Mouse (Mus musculus): ENCODE data around the gene Foxp1. TPM values are rescaled to one million over a fixed set of nuclear protein-coding genes. Genes with fewer than 3 reads are reported as not detected.

The Foxp1 gene
- polyA plus RNA-seq, 1 experiment from 2014 or later = 52.4 TPM

- H3K27me3 ChIP-seq (ENCODE audit: control insufficient read depth, insufficient read depth, low read length) = no peaks in the 10 kb centered on the region
- WGBS = 67% methylated on average over 9 of the region's 9 CpGs
- no peaks in the 10 kb centered on the region for H3K4me1 ChIP-seq (ENCODE audit: control insufficient read depth, insufficient read depth, low read length)
- H3K4me3 ChIP-seq (ENCODE audit: low read depth, low read length) = no peak overlapping the region
- no peaks in the 10 kb centered on the region for H3K36me3 ChIP-seq (ENCODE audit: control insufficient read depth, insufficient read depth, low read length)
- no peak overlapping the region for H3K27ac ChIP-seq (ENCODE audit: low read depth, low read length)
- H3K9ac ChIP-seq (replicated peaks; ENCODE audit: low read depth, low read length) = no peak overlapping the region
- ATAC-seq (ENCODE audit: low read depth) = peak; percentile 68; the same call in 1 of the 2 replicates
- H3K4me2 ChIP-seq (ENCODE audit: low read depth, low read length) = no peak overlapping the region
- no peaks in the 10 kb centered on the region for H3K9me3 ChIP-seq (ENCODE audit: control insufficient read depth, low read length)
These were observed 13.3 kb downstream of the Foxp1 start for GRCm38 (mm10) chr6:99509189-99509592.

DNA sequence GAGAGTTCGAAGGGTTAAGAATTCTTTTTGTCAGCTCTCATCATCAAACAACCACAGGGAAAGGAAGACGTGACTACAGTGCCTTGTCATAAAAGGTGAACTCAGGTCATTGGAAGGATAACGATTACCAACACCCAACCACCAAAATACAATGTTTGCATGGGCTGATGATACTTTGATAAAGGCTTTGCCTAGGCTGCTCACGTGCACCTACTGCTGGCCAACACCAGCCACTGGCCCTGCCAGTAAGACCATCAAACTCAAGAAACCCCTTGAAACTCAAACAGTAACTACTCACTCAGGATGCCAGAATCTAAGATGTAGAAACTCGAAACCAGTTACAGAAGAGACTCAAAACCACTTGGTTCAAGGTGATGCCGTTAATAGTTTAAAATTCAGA is 15.7 kb downstream of the Foxp1 start:
- H3K9me3 ChIP-seq (ENCODE audit: control insufficient read depth, low read length) = no peaks in the 10 kb centered on the region
- H3K27me3 ChIP-seq (ENCODE audit: control insufficient read depth, insufficient read depth, low read length) = no peaks in the 10 kb centered on the region
- H3K4me2 ChIP-seq (ENCODE audit: low read depth, low read length) = no peak overlapping the region
- no peak overlapping the region for H3K27ac ChIP-seq (ENCODE audit: low read depth, low read length)
- no peak overlapping the region for H3K4me3 ChIP-seq (ENCODE audit: low read depth, low read length)
- 86% methylated on average over 6 of the region's 6 CpGs for WGBS
- ATAC-seq (ENCODE audit: low read depth) = no peak
- H3K4me1 ChIP-seq (ENCODE audit: control insufficient read depth, insufficient read depth, low read length) = no peaks in the 10 kb centered on the region
- H3K36me3 ChIP-seq (ENCODE audit: control insufficient read depth, insufficient read depth, low read length) = no peaks in the 10 kb centered on the region
- no peak overlapping the region for H3K9ac ChIP-seq (replicated peaks; ENCODE audit: low read depth, low read length)

DNA sequence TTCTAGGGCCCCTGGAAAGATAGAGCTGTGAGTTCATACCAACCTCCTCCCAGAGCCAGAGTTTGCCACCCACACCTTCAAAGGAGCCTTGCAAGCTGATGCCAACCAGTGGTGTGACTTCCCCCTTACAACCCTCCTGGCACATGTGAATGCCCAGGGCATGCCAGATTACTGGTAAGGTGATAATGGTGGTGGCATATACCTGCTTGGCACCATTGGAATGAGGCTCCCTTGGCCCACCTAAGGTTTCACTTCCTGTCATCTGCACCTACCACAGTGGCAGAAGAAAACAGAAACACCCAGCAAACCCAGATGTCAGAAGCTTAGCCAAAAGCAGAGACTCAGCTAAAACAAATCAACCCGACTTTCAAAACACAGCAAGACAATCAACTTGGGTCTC is 18.8 kb downstream of the Foxp1 start:
- Histone ChIP-seq H3K36me3 (ENCODE audit: control insufficient read depth, insufficient read depth, low read length) (no peaks in the 10 kb centered on the region), H3K27ac (ENCODE audit: low read depth, low read length) (no peak overlapping the region), H3K4me3 (ENCODE audit: low read depth, low read length) (no peak overlapping the region), H3K27me3 (ENCODE audit: control insufficient read depth, insufficient read depth, low read length) (no peaks in the 10 kb centered on the region), H3K9ac (replicated peaks; ENCODE audit: low read depth, low read length) (no peak overlapping the region), H3K4me1 (ENCODE audit: control insufficient read depth, insufficient read depth, low read length) (no peaks in the 10 kb centered on the region), H3K9me3 (ENCODE audit: control insufficient read depth, low read length) (no peaks in the 10 kb centered on the region), H3K4me2 (ENCODE audit: low read depth, low read length) (no peak overlapping the region)
- no peak for ATAC-seq (ENCODE audit: low read depth)
- WGBS = 90% methylated on average over 1 of the region's 1 CpGs

DNA sequence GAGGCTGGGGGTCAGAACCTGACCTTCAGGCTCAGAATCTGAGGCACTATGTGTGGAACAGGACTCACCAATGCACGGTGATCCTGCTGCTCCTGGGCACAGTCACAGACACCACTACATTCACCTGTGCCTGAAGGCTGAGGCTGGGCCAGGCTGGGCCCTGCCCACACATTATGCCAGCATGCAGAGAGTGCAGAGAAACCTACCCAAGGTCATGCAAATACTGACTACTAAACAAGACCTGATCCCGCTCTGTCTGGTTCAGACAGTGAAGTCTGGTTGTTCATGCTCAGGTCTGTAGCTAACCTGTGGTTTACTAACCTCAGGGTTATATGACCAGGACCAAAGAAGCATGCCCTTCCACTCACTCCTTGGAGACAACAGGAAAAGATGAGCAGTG is 19.8 kb downstream of the Foxp1 start:
- Histone ChIP-seq H3K4me1 (ENCODE audit: control insufficient read depth, insufficient read depth, low read length) (no peaks in the 10 kb centered on the region), H3K27me3 (ENCODE audit: control insufficient read depth, insufficient read depth, low read length) (no peaks in the 10 kb centered on the region), H3K36me3 (ENCODE audit: control insufficient read depth, insufficient read depth, low read length) (no peaks in the 10 kb centered on the region), H3K4me3 (ENCODE audit: low read depth, low read length) (no peak overlapping the region), H3K9ac (replicated peaks; ENCODE audit: low read depth, low read length) (no peak overlapping the region), H3K9me3 (ENCODE audit: control insufficient read depth, low read length) (no peaks in the 10 kb centered on the region), H3K4me2 (ENCODE audit: low read depth, low read length) (no peak overlapping the region), H3K27ac (ENCODE audit: low read depth, low read length) (no peak overlapping the region)
- no peak for ATAC-seq (ENCODE audit: low read depth)
- WGBS = 90% methylated on average over 2 of the region's 2 CpGs

DNA sequence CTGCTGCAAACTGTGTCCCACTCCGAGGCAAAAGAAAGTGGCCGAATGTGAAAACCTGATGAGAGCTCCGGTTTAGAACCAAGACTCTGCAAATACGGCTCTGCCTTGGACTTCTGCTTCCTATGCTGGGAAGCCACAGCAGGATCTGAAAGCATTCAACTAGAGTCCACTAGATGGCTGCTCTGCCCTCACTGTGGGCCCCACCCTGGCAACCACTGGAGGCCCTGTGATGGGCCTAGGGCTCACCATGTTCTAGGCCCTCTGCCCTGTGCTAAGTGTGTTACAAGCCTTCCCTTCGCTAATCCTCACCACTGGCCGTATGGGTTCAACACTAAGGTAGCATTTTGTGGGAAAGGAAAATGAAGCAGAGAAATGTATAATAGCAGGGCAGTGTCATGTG is 20.2 kb downstream of the Foxp1 start:
- no peak overlapping the region for H3K9ac ChIP-seq (replicated peaks; ENCODE audit: low read depth, low read length)
- H3K4me1 ChIP-seq (ENCODE audit: control insufficient read depth, insufficient read depth, low read length) = no peaks in the 10 kb centered on the region
- no peaks in the 10 kb centered on the region for H3K9me3 ChIP-seq (ENCODE audit: control insufficient read depth, low read length)
- no peak overlapping the region for H3K27ac ChIP-seq (ENCODE audit: low read depth, low read length)
- WGBS = 91% methylated on average over 6 of the region's 6 CpGs
- H3K27me3 ChIP-seq (ENCODE audit: control insufficient read depth, insufficient read depth, low read length) = no peaks in the 10 kb centered on the region
- no peak for ATAC-seq (ENCODE audit: low read depth)
- no peak overlapping the region for H3K4me2 ChIP-seq (ENCODE audit: low read depth, low read length)
- no peak overlapping the region for H3K4me3 ChIP-seq (ENCODE audit: low read depth, low read length)
- no peaks in the 10 kb centered on the region for H3K36me3 ChIP-seq (ENCODE audit: control insufficient read depth, insufficient read depth, low read length)

- no peak for ATAC-seq (ENCODE audit: low read depth)
- no peaks in the 10 kb centered on the region for H3K27me3 ChIP-seq (ENCODE audit: control insufficient read depth, insufficient read depth, low read length)
These were observed 21.8 kb downstream of the Foxp1 start for GRCm38 (mm10) chr6:99500570-99501270.

GRCm38 (mm10) chr6:99498082-99498481 is 24.4 kb downstream of the Foxp1 start:
- Histone ChIP-seq H3K9ac (replicated peaks; ENCODE audit: low read depth, low read length) (no peak overlapping the region), H3K9me3 (ENCODE audit: control insufficient read depth, low read length) (no peaks in the 10 kb centered on the region), H3K27ac (ENCODE audit: low read depth, low read length) (no peak overlapping the region), H3K4me3 (ENCODE audit: low read depth, low read length) (no peak overlapping the region), H3K4me2 (ENCODE audit: low read depth, low read length) (no peak overlapping the region), H3K36me3 (ENCODE audit: control insufficient read depth, insufficient read depth, low read length) (no peaks in the 10 kb centered on the region), H3K4me1 (ENCODE audit: control insufficient read depth, insufficient read depth, low read length) (no peaks in the 10 kb centered on the region), H3K27me3 (ENCODE audit: control insufficient read depth, insufficient read depth, low read length) (no peaks in the 10 kb centered on the region)
- ATAC-seq (ENCODE audit: low read depth) = no peak
- 86% methylated on average over 7 of the region's 7 CpGs for WGBS

More at GRCm38 (mm10) chr6:99500570-99501270, 21.8 kb downstream of the Foxp1 start:
- Histone ChIP-seq H3K27ac (ENCODE audit: low read depth, low read length) (no peak overlapping the region), H3K4me2 (ENCODE audit: low read depth, low read length) (no peak overlapping the region), H3K36me3 (ENCODE audit: control insufficient read depth, insufficient read depth, low read length) (no peaks in the 10 kb centered on the region), H3K4me1 (ENCODE audit: control insufficient read depth, insufficient read depth, low read length) (no peaks in the 10 kb centered on the region), H3K9me3 (ENCODE audit: control insufficient read depth, low read length) (no peaks in the 10 kb centered on the region), H3K4me3 (ENCODE audit: low read depth, low read length) (no peak overlapping the region), H3K9ac (replicated peaks; ENCODE audit: low read depth, low read length) (no peak overlapping the region)
- 93% methylated on average over 3 of the region's 3 CpGs for WGBS

DNA sequence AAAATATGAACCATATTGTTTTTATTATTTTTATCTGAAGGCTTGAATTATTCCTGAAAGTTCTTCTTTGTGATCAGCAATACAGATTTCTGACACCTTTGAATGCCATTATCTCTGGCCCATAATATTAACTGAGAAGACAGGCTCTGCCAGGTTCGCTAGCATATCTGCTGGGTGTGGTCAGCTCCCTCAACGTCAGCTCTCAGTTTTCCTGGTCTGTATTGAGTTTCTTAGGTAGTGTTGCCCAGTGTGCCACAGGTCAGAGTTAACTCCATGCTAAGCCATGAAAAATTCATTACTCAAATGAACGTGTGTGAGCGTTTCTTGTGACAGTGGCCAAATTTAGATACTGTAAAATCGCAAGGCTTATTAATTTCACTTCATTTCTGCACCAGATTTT is 26.4 kb downstream of the Foxp1 start:
- Histone ChIP-seq H3K9ac (replicated peaks; ENCODE audit: low read depth, low read length) (no peak overlapping the region), H3K36me3 (ENCODE audit: control insufficient read depth, insufficient read depth, low read length) (no peaks in the 10 kb centered on the region), H3K27me3 (ENCODE audit: control insufficient read depth, insufficient read depth, low read length) (no peaks in the 10 kb centered on the region), H3K27ac (ENCODE audit: low read depth, low read length) (no peak overlapping the region), H3K4me2 (ENCODE audit: low read depth, low read length) (no peak overlapping the region), H3K9me3 (ENCODE audit: control insufficient read depth, low read length) (no peaks in the 10 kb centered on the region), H3K4me3 (ENCODE audit: low read depth, low read length) (no peak overlapping the region), H3K4me1 (ENCODE audit: control insufficient read depth, insufficient read depth, low read length) (no peaks in the 10 kb centered on the region)
- WGBS = 69% methylated on average over 5 of the region's 5 CpGs
- no peak for ATAC-seq (ENCODE audit: low read depth)

- no peaks in the 10 kb centered on the region for H3K9me3 ChIP-seq (ENCODE audit: control insufficient read depth, low read length)
- H3K4me1 ChIP-seq (ENCODE audit: control insufficient read depth, insufficient read depth, low read length) = no peaks in the 10 kb centered on the region
- no peaks in the 10 kb centered on the region for H3K36me3 ChIP-seq (ENCODE audit: control insufficient read depth, insufficient read depth, low read length)
- H3K27ac ChIP-seq (ENCODE audit: low read depth, low read length) = no peak overlapping the region
- H3K9ac ChIP-seq (replicated peaks; ENCODE audit: low read depth, low read length) = no peak overlapping the region
- 63% methylated on average over 3 of the region's 3 CpGs for WGBS
- H3K4me3 ChIP-seq (ENCODE audit: low read depth, low read length) = no peak overlapping the region
- H3K4me2 ChIP-seq (ENCODE audit: low read depth, low read length) = no peak overlapping the region
- no peak for ATAC-seq (ENCODE audit: low read depth)
- no peaks in the 10 kb centered on the region for H3K27me3 ChIP-seq (ENCODE audit: control insufficient read depth, insufficient read depth, low read length)
These were observed 29.6 kb downstream of the Foxp1 start for GRCm38 (mm10) chr6:99492937-99493336.
